Mouse (Mus musculus) thymus, postnatal 36 days (tissue): ENCODE measurements around the gene Hamp2.

Experiments
- DNase-seq, 2 experiments: peaks; one replicate each; pipeline ENCODE4 v3.0.0; 2022; ENCODE audit warnings: mixed read lengths in 2 of 2

Hamp2 gene

DNA sequence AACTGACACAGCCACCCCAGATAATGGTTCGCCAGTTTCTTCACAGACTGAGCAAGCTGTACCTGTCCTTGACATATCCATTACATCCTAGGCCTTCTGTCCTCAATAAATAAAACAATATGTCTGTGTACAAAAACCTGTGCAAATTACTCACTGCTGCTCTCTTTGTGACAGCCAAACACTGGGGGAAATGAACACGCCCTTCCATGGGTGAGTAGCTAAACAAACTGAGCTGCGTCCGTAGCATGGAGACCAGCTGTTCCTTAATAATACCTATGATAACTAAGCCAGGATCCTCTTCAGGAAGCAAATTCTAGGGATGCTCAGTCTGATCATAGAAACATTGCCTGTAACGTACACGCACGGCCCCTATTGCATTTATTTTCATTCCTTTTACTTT lies 35.7 kb downstream of the Hamp2 start:
- DNase-seq: no peak

DNA sequence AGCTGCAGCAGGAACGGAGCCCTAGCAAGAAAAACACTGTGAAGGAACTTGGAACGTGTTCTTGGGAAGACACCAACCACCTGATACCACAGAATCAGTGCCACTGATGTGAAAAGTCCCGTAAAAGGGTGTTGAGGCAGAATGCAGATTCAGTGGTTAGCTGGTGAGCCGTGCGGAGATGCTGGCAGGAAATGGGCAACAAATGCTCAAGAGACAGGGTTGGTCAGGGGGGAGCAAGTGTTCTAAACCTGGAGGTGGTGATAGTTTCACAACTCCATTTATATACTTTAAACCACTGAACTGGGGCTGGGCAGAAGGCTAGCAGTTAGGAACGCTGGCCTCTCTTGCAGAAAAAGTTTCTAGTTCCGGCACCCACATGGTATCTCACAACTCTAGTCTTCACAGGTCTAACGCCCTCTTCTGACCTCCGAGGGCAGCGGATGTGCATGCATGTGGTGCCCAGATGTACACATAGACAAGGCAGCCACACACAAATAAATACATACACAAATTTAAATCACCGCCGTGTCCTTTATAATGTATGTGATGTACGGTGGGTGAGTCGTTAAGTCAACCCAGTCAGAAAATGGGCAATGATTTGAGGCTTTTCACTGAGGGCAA lies 36.8 kb downstream of the Hamp2 start:
- no peak for DNase-seq

DNA sequence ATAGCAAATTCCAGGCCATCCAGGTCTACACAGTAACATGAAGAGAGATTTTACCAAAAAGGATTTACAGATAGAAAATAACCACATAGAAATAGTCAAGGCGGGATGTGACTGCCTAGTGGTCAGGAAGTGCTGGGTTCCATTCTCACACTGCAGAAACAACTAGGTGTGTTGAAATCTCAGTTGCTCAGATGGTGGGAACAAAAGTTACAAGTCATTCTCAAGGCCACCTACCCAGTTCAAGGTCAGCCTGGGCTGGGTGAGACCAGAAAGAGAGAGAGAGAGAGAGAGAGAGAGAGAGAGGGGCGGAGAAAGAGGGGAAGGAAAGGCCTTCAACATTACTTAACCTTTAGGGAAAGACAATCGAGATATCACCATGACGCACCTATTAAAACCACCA lies 37.6 kb downstream of the Hamp2 start:
- DNase-seq: no peak

DNA sequence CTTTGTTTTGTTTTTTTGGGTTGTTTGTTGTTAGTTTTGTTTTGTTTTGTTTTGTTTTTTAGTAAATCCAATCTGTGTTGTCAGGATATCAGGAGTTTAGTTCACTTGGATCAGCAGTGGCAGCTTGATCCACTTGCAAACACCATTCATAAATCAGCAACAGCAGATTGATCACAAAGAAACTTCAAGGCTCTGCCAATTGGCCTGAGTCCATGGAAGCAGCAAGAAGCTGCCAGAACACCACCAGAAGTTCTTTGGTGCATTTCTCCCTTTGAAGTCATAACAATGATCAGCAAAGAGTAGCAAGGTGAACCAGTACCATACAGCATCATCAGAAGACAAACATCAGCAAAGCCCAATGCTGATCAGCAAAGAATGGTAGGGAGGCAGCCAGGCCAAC lies 40.4 kb downstream of the Hamp2 start:
- DNase-seq: no peak

DNA sequence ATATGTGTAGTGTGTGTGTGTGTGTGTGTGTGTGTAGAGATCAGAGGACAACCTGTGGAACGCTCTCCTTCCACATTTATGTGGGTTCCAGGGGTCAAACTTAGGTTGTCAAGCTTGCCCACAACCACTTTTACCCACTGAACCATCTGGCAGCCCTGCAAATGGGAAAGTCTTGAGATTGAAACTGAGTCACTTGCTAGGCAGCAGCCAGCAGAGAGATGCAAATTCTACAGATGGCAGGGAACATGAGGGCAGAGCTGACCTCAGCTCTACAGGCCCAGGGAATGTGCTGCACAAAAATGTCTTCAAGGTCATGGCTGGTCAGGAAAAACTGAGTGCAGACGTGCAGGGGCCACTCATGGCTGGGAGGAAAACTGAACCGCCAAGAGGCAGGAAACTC lies 43.1 kb downstream of the Hamp2 start:
- DNase-seq: no peak

DNA sequence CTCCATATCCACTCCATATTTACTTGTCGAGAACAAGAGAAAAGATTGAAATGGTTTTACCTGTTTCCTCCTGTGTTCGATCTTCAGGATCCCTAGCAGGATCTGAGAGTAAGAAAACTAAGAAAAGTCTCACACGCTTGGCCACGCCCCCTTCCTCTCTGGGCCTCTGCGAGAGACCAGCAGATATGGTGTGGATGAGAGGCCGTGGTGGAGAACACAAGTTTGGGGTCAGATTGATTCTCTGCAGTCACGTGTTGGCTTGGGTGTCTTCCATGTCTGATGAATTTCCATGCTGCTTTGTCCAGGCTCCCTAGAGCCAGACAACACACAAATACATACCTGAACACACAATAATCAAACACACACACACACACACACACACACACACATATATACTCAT lies 44.3 kb downstream of the Hamp2 start, which contains the start of gene Cd22:
Cd22 (minus strand) TSS at position 167 of the 400 bp plus-strand sequence.
- no peak for DNase-seq

DNA sequence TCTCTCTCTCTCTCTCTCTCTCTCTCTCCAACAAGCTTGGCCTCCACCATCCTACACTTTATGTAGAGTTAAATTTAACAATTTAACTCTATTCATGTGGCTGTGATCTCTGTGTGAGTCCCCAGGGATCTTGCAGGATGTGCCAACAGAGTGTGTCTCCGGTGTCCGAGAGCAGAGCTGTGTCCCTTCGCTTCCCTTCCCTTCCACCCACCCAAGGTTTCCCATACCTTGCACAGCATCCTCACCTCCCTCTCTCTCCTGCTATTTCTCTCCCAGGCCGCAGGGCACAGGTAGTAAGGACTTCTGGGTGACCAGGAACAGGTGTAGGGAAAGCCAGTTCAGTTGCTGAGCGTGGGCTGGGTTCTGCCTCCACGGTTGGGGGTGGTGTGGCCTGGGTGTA lies 45.5 kb downstream of the Hamp2 start:
- DNase-seq: no peak

DNA sequence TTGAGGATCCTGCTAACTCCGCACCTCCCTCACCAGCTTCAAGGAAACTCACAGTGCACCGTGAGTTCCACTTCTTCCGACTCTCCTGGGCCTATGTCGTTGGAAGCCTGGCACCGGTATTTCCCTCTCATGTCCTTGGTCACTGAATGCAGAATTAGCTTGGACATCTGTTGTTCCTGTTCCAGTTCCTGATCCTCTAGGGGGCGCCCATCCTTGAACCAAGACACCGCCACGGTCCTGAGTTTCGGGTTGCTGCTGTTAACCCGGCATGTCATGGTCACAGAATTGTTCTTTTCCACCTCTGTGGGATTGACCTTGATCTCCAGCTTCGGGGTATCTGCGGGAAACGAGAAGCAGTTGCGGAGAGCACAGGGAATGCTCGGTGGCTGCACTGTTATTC lies 51.4 kb downstream of the Hamp2 start:
- DNase-seq: peak; percentile 45 to 53
